Mouse (Mus musculus) ES-E14 (cell line): Measurements from ENCODE around the gene 2310022A10Rik. TPM values are rescaled to one million over a fixed set of nuclear protein-coding genes. Genes with fewer than 3 reads are reported as not detected.
A peak's percentile ranks its signal among the peaks of the same experiment; 100 is the strongest.

Source experiments
- DNase-seq: peaks from one replicate; pipeline ENCODE4 v3.0.0-alpha.2; 2013; ENCODE audit warnings: low read depth, low spot score
- H3K27ac ChIP-seq: 2 replicates; pipeline ENCODE4 v1.5.1; 2012; ENCODE audit warnings: low read depth, mild to moderate bottlenecking, low read length, moderate library complexity, mixed read lengths; ENCODE audit not compliant: poor library complexity, insufficient read depth, severe bottlenecking
- H3K36me3 ChIP-seq: 2 replicates; pipeline ENCODE4 v1.6.1; 2012; ENCODE audit warnings: mild to moderate bottlenecking, low read length, moderate library complexity, mixed read lengths; ENCODE audit not compliant: control insufficient read depth, poor library complexity, insufficient read depth, severe bottlenecking
- H3K4me1 ChIP-seq, 2 experiments: fragments of 150-350 bp in 1 of 2; sonication (generic) in 1 of 2; 2 replicates each; pipeline ENCODE4 v1.6.1; 2012; ENCODE audit warnings: low read length in 2 of 2, mild to moderate bottlenecking in 1 of 2, mixed read lengths in 1 of 2; ENCODE audit not compliant: control insufficient read depth in 2 of 2, insufficient read depth in 2 of 2, poor library complexity in 1 of 2
- H3K4me3 ChIP-seq, 2 experiments: fragments of 150-350 bp in 1 of 2; sonication (generic) in 1 of 2; 2 replicates each; pipeline ENCODE4 v1.5.1; 2012; ENCODE audit warnings: low read length in 2 of 2, low read depth in 1 of 2, mild to moderate bottlenecking in 1 of 2, mixed read lengths in 1 of 2; ENCODE audit not compliant: insufficient read depth in 1 of 2, poor library complexity in 1 of 2, severe bottlenecking in 1 of 2
- H3K9ac ChIP-seq: 2 replicates; pipeline ENCODE4 v1.6.1; 2012; ENCODE audit warnings: low read depth, mild to moderate bottlenecking, low read length, mixed read lengths; ENCODE audit not compliant: poor library complexity, insufficient read depth, severe bottlenecking
- H3K9me3 ChIP-seq: fragments of 150-350 bp; sonication (generic); 2 replicates; pipeline ENCODE4 v1.6.1; 2012; ENCODE audit warnings: low read depth, mild to moderate bottlenecking, low read length; ENCODE audit not compliant: control insufficient read depth, insufficient read depth
- CHD2 ChIP-seq: IDR thresholded peaks from 2 replicates; pipeline ENCODE4 v1.6.1; 2014; ENCODE audit warnings: mild to moderate bottlenecking, low read depth, low read length, inconsistent platforms
- HCFC1 ChIP-seq: IDR thresholded peaks from 2 replicates; pipeline ENCODE4 v1.6.1; 2012; ENCODE audit warnings: low read length, inconsistent platforms, borderline replicate concordance; ENCODE audit not compliant: insufficient read depth
- MAFK ChIP-seq: IDR thresholded peaks from 2 replicates; pipeline ENCODE4 v1.6.1; 2014; ENCODE audit warnings: mild to moderate bottlenecking, low read depth, low read length, inconsistent platforms; ENCODE audit not compliant: insufficient read depth
- ZC3H11A ChIP-seq: IDR thresholded peaks from 2 replicates; pipeline ENCODE4 v1.6.1; 2012; ENCODE audit warnings: low read depth, mild to moderate bottlenecking, inconsistent platforms, low read length, borderline replicate concordance
- ZNF384 ChIP-seq: IDR thresholded peaks from 2 replicates; pipeline ENCODE4 v1.6.1; 2012; ENCODE audit warnings: low read depth, low read length, inconsistent platforms
- in situ Hi-C, 2 experiments: fragments of 600-800 bp; cut with MboI; formaldehyde crosslinking; loops; one replicate each; pipeline ENCODE4 v1.15.1; 2025; ENCODE audit warnings: low sequenced_read_pairs in 2 of 2, inconsistent platforms in 1 of 2; ENCODE audit not compliant: unreplicated experiment in 2 of 2
- total RNA-seq: library from RNA; depleted of rRNA; stranded (reverse); fragments of 300-350 nt; gene quantifications from 2 replicates; pipeline ENCODE4 v1.2.3, GENCODE M21; 2012

2310022A10Rik gene
- total RNA-seq, 1 experiment = 15.9 TPM

- no peak for DNase-seq
- no peaks in the 10 kb centered on the region for H3K9me3 ChIP-seq
- peaks cover 40% of the 10 kb centered on the region for H3K36me3 ChIP-seq
- TF ChIP-seq ZNF384 (no peak), CHD2 (no peak), ZC3H11A (no peak), MAFK (no peak), HCFC1 (no peak)
- peaks cover 5 to 9% of the 10 kb centered on the region in 2 experiments; a peak in 3 of 4 replicates for H3K4me1 ChIP-seq
- H3K9ac ChIP-seq = no peak overlapping the region
- in situ Hi-C loops = no loop called here
- H3K4me3 ChIP-seq = no peak overlapping the region
- no peak overlapping the region for H3K27ac ChIP-seq
Observed at GRCm38 (mm10) chr7:27560978-27561377, 7.9 kb downstream of the 2310022A10Rik start.

DNA sequence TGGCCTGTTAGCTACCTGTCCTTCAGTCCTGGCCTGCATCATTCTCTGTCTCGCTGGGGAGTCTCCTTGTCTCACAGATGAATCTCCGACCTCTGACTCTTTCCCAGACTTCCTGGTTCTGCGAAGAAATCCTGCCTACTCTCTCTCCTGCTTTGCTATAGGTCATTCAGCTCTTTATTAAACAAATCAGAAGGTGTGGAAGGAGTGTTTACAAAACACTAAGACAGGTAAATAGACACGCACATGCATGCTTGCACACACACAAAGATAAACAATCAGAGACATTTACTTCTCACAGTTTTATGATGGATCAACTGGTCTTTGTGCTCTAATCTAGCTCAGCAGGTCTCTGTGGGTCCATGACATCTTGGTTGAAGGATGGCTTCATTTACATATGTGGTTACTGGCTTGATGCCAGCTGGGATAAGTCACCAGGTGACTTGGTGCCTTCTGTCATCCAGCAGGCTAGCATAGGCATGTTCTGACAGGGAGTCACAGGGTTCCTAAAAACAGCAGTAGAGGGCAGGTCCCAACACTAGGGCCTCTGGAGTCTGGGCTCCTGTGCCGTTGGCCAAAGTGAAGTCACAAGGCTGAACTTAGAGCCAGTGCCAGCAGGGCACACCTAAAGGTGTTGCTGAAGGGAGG is 16.7 kb downstream of the 2310022A10Rik start:
- Histone ChIP-seq H3K9ac (no peak overlapping the region), H3K4me1 (peaks cover 10 to 20% of the 10 kb centered on the region in 2 experiments), H3K9me3 (no peaks in the 10 kb centered on the region), H3K36me3 (peaks cover 36% of the 10 kb centered on the region), H3K4me3 (no peak overlapping the region), H3K27ac (peak overlapping the region; percentile 45; the same call in 1 of the 2 replicates)
- in situ Hi-C loops = no loop called here
- no peak for DNase-seq
- TF ChIP-seq ZC3H11A (no peak), MAFK (no peak), CHD2 (no peak), HCFC1 (no peak), ZNF384 (no peak)

DNA sequence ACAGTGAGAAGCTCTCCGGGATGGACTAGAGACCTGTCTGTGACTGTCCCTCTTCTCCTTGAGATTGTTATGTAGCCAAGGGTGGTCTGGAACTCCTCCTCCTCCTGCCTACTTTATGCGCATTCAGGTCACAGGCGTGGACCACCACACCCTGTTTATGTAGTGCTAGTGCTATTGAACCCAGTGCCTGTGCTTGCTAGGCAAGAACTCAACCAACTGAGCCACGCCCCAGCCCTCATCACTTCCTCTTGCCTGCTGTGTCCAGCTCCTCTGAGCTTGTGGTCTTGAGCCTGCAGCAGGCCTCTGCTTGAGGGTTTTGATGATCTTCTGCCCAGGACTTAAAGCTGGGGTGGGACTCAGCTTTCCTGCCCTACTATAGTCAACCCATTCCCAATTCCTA is 19.1 kb downstream of the 2310022A10Rik start:
- peak overlapping the region; percentile 78 for H3K27ac ChIP-seq
- H3K4me1 ChIP-seq = peaks cover 12 to 21% of the 10 kb centered on the region in 2 experiments
- H3K4me3 ChIP-seq = 0 out of 4 replicates have a peak overlapping the region, but pooled peaks have one; percentile 2 to 20
- H3K9ac ChIP-seq = peak overlapping the region; percentile 1; the same call in 1 of the 2 replicates
- peaks cover 36% of the 10 kb centered on the region for H3K36me3 ChIP-seq
- in situ Hi-C loops = no loop called here
- peak; percentile 61 for DNase-seq
- H3K9me3 ChIP-seq = no peaks in the 10 kb centered on the region
- no peak for TF ChIP-seq ZNF384
- no peak for TF ChIP-seq ZC3H11A
- no peak for TF ChIP-seq HCFC1
- TF ChIP-seq MAFK = no peak
- no peak for TF ChIP-seq CHD2

DNA sequence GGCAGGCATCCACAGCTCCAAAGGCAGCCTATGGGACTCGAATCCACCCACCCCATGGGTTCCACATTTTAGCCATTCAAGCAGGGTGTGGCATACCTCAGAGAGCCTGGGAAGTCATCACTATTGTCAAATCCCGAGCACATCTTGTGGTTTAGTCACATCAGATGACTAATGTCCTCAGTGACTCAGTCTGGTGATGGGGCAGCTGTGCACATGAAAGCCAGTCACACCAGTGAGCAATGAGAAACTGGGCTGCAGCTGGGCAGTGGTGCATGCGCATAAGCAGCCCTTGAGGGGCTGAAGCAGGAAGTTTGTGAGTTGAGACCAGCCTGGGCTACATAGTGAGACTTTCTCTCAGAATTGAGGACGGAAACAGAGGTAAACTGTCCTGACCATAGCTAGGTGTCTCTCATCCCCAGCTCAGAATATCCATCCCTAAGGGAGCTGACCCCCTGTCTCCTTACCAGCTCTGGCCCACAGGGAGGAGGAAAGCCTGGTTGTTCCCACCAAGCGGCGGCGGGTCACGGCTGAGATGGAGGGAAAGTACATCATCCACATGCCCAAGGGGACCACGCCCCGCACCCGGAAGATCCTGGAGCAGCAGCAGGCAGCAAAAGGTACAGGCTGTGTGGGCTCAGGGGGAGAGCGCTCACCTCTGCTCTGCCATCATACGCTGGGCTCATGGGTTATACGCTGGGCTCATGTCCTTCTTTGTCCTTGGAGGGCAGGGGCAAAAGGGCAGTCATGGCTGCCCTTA is 21.3 kb downstream of the 2310022A10Rik start:
- in situ Hi-C loops = no loop called here

More for the DNA sequence above, 21.3 kb downstream of the 2310022A10Rik start:
- Histone ChIP-seq H3K27ac (peak overlapping the region; percentile 65), H3K4me3 (peak overlapping the region in 1 of 2 experiments; percentile 30; a peak in 2 of 4 replicates), H3K9me3 (no peaks in the 10 kb centered on the region), H3K4me1 (peaks cover 12 to 21% of the 10 kb centered on the region in 2 experiments), H3K36me3 (peaks cover 36% of the 10 kb centered on the region), H3K9ac (peak overlapping the region; percentile 34)
- DNase-seq = peak; percentile 59
- TF ChIP-seq MAFK (no peak), HCFC1 (no peak), ZNF384 (no peak), CHD2 (no peak)
